Mouse (Mus musculus) stomach, postnatal 0 days (tissue): Measurements from ENCODE around the gene Eif5a.

Experiments
- CTCF ChIP-seq: IDR thresholded peaks from 2 replicates; pipeline ENCODE4 v1.5.1; 2016; ENCODE audit warnings: antibody characterized with exemption, low read depth, mild to moderate bottlenecking, moderate library complexity
- EP300 ChIP-seq: optimal IDR thresholded peaks from 2 replicates; pipeline ENCODE3; 2016; ENCODE audit warnings: antibody characterized with exemption

GRCm38 (mm10) chr11:69914372-69914764 is 7.4 kb downstream of the Eif5a start:
- TF ChIP-seq CTCF: no peak
- no peak for TF ChIP-seq EP300
